Mouse (Mus musculus) liver, embryonic 16.5 days (tissue): ENCODE measurements around the gene Tmem53. TPM values are rescaled to one million over a fixed set of nuclear protein-coding genes. Genes with fewer than 3 reads are reported as not detected.
A peak's percentile ranks its signal among the peaks of the same experiment; 100 is the strongest.

Experiments
- ATAC-seq: fragments of 200-750 bp; cut with Nextera tagmentation; 2 replicates; pipeline ENCODE4 v1.8.0; 2017; ENCODE audit warnings: low read depth, mild to moderate bottlenecking, moderate number of reproducible peaks, moderate library complexity
- H3K27ac ChIP-seq: fragments of 300-500 bp; sonication (generic); 2 replicates; pipeline ENCODE4 v1.5.1; 2014; ENCODE audit warnings: mild to moderate bottlenecking, low read length
- H3K27me3 ChIP-seq: fragments of 300-500 bp; sonication (generic); 2 replicates; pipeline ENCODE4 v1.6.1; 2014; ENCODE audit warnings: low read depth, low read length, mixed read lengths; ENCODE audit not compliant: control insufficient read depth, insufficient read depth
- H3K36me3 ChIP-seq: fragments of 300-500 bp; sonication (generic); 2 replicates; pipeline ENCODE4 v1.6.1; 2014; ENCODE audit warnings: mild to moderate bottlenecking; ENCODE audit not compliant: control insufficient read depth, insufficient read depth
- H3K4me1 ChIP-seq: fragments of 300-500 bp; sonication (generic); 2 replicates; pipeline ENCODE4 v1.6.1; 2014; ENCODE audit warnings: low read depth, low read length, mixed read lengths; ENCODE audit not compliant: control insufficient read depth
- H3K4me2 ChIP-seq: fragments of 300-500 bp; sonication (generic); 2 replicates; pipeline ENCODE4 v1.6.1; 2014; ENCODE audit warnings: low read depth, low read length, mixed read lengths
- H3K4me3 ChIP-seq: fragments of 300-500 bp; sonication (generic); 2 replicates; pipeline ENCODE4 v1.5.1; 2014; ENCODE audit warnings: low read depth, mild to moderate bottlenecking, low read length
- H3K9ac ChIP-seq: fragments of 300-500 bp; sonication (generic); 2 replicates; pipeline ENCODE4 v1.6.1; 2014; ENCODE audit warnings: low read depth, low read length
- H3K9me3 ChIP-seq: fragments of 300-500 bp; sonication (generic); replicated peaks from 2 replicates; pipeline ENCODE4 v1.6.1; 2016; ENCODE audit warnings: low read length; ENCODE audit not compliant: control insufficient read depth
- WGBS: fragments of 180-500 bp; shearing (Covaris S2); extraction: QIAGEN DNeasy Blood & Tissue Kit; methylation state at CpG from one replicate; pipeline ENCODE4 v1.1.7; 2014; ENCODE audit not compliant: insufficient replicate concordance; 5-methylcytosine and 5-hydroxymethylcytosine counted together
- polyA plus RNA-seq: library from polyadenylated mRNA; unstranded; fragments of >200 nt; fragmentation: Nextera tagmentation; extraction: Ambion mirVana; gene quantifications from 2 replicates; pipeline ENCODE4 v1.2.1, GENCODE M21; 2015

Tmem53 gene
- polyA plus RNA-seq, 1 experiment from 2014 or later, result 10.9 TPM

DNA sequence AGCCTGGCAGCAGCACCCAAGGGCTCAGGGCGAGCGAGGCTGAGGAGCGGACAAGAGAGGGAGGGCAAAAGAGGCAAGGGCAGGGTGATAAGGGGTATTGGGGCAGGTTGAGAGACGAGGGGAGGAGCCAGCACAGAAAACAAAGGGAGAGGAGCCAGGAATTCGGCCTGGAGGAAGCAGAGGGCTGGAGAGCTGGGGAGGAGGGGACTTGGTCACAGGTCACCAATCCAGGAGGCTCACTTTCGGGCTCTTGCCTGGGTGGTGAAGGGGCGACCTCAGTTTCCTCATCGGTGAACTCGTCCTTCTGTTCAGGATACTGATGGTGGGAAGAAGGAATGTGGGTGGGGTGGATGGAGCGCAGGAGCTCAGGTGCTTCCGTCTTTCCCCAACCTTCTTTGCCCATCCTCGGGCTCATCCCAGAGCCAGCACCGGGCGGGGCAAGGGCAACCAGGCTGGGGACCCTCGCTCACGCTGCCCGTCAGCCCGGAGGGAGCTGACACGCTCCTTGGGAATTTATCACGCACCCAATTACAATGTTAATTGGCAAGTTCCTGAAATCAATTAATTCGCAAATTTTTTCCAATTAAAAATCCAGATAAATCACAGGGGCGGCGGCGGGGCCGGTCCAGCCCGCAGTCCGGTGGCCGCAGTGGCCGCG, 52.0 kb downstream of the Tmem53 start:
- no peak overlapping the region for H3K27ac ChIP-seq
- H3K9ac ChIP-seq, result no peak overlapping the region
- WGBS, result 48% methylated on average over 29 of the region's 30 CpGs
- H3K4me3 ChIP-seq, result peak overlapping the region; percentile 44
- H3K9me3 ChIP-seq, result no peaks in the 10 kb centered on the region
- H3K4me1 ChIP-seq, result no peaks in the 10 kb centered on the region; the same call in 1 of the 2 replicates
- no peak for ATAC-seq
- peaks cover 43% of the 10 kb centered on the region for H3K27me3 ChIP-seq
- no peaks in the 10 kb centered on the region for H3K36me3 ChIP-seq
- peak overlapping the region; percentile 48 for H3K4me2 ChIP-seq

DNA sequence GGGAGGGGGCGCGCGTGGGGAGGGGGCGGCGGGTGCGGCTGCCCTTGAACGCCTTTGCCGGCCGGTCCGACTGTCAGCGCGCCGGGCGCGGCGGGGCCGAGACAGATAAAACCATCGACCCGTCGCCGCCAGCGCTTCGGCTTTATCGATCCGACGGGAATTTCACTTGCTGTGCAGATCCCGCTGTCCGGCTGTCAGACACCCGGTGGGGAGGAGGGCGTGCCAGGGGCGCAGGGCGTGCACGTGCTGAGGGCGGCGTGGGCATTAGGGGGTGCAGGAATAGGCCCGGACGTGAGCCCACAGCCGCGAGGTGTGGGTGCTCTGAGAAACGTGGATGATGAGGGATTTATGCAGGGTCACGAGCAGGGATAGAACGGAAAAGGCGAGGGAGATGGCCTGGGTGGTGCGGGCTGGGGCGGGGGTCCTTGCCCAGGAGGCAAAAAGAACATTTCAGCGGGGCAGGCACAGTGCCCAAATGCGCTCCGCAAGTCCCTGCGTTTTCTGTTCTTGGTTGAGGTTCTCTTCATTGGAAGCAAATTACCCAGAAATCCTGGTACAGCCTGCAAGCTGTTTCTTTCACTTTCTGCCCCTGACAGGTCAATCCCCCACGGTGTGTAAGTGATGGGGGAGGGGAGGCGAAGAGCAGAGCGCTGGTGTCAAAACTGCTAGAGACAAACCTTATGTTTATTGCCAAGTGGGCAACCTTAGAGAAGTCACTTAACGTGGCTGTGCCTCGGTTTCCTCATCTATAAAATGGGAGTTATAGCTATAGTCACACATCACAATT, 52.7 kb downstream of the Tmem53 start:
- Histone ChIP-seq H3K27ac (no peak overlapping the region), H3K4me3 (peak overlapping the region; percentile 44), H3K4me1 (no peaks in the 10 kb centered on the region; the same call in 1 of the 2 replicates), H3K9ac (no peak overlapping the region), H3K27me3 (peaks cover 43% of the 10 kb centered on the region), H3K9me3 (no peaks in the 10 kb centered on the region; the same call in 1 of the 2 replicates), H3K36me3 (no peaks in the 10 kb centered on the region), H3K4me2 (peak overlapping the region; percentile 48)
- 0 out of 2 replicates have a peak, but pooled peaks have one; percentile 24 for ATAC-seq
- 39% methylated on average over 54 of the region's 54 CpGs for WGBS

DNA sequence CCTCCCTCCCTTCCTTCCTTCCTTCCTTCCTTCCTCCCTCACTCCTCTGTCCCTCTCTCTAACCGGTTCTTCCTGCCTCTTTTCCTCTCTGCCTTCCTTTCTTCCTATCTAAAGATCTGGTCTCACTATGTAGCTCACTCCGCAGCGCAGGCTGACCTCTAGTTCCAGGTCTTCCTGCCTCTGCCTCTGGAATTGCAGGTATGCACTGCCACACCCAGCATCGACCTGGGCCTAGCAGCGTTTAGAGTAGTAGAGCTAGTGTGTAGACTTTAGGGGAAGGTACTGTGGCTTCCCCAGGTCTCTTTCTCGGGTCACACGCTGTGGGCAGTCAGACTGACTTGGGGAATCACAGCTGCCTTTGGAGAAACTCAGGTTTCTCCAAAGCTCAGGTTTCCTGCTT, 53.7 kb downstream of the Tmem53 start:
- ATAC-seq, result no peak
- no peaks in the 10 kb centered on the region; the same call in 1 of the 2 replicates for H3K9me3 ChIP-seq
- no peak overlapping the region for H3K4me2 ChIP-seq
- no peak overlapping the region for H3K9ac ChIP-seq
- no peaks in the 10 kb centered on the region; the same call in 1 of the 2 replicates for H3K4me1 ChIP-seq
- no peak overlapping the region for H3K4me3 ChIP-seq
- H3K27me3 ChIP-seq, result peaks cover 43% of the 10 kb centered on the region
- H3K27ac ChIP-seq, result no peak overlapping the region
- WGBS, result 62% methylated on average over 6 of the region's 7 CpGs
- H3K36me3 ChIP-seq, result no peaks in the 10 kb centered on the region

DNA sequence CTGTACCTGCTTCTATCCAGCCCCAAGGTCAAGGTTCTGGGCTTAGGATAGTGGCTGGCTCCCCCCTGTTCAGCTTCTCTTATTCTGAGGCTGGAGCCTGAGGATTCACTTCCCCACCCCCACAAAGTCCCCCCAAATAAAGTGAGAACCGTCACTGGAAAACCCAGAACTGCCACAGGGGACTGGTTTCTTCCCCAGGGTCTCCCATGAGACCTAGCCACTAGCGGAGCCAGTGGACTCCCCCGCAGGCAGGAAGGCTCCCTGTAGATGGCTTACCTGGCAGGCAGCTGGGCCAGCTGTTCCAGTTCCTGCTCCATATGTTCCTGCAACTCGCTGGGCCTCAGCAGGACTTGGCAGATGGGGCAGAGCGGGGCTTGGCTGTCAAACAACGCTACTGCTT, 55.5 kb downstream of the Tmem53 start:
- H3K9ac ChIP-seq, result no peak overlapping the region
- no peaks in the 10 kb centered on the region for H3K36me3 ChIP-seq
- peaks cover 18% of the 10 kb centered on the region for H3K4me1 ChIP-seq
- H3K27ac ChIP-seq, result no peak overlapping the region
- peaks cover 36% of the 10 kb centered on the region for H3K27me3 ChIP-seq
- no peaks in the 10 kb centered on the region; the same call in 1 of the 2 replicates for H3K9me3 ChIP-seq
- no peak overlapping the region for H3K4me3 ChIP-seq
- H3K4me2 ChIP-seq, result no peak overlapping the region
- no peak for ATAC-seq
- 67% methylated on average over 6 of the region's 6 CpGs for WGBS

DNA sequence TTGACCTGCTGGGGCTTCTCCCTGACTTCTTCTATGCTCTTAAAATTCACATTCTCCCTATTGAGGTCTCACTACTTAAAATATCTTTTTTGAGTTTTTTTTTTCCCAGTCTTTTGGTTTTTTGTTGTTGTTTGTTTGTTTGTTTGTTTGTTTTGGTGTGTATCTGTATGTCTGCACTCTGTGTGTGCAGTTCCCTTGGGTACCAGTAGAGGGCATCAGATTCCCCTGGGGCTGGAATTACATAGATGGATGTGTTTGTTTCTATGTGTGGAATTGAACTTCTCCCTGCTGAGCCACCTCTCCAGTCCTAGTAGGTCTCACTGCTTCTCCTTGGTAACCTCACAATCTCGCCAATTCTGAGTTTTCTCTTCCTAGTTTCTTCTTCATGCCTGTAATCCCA, 57.7 kb downstream of the Tmem53 start:
- Histone ChIP-seq H3K36me3 (no peaks in the 10 kb centered on the region), H3K27me3 (peaks cover 16% of the 10 kb centered on the region), H3K4me3 (no peak overlapping the region), H3K27ac (no peak overlapping the region), H3K4me1 (peaks cover 30% of the 10 kb centered on the region), H3K9me3 (no peaks in the 10 kb centered on the region; the same call in 1 of the 2 replicates), H3K9ac (no peak overlapping the region), H3K4me2 (no peak overlapping the region)
- WGBS, result 74% methylated on average over 1 of the region's 1 CpGs
- no peak for ATAC-seq

DNA sequence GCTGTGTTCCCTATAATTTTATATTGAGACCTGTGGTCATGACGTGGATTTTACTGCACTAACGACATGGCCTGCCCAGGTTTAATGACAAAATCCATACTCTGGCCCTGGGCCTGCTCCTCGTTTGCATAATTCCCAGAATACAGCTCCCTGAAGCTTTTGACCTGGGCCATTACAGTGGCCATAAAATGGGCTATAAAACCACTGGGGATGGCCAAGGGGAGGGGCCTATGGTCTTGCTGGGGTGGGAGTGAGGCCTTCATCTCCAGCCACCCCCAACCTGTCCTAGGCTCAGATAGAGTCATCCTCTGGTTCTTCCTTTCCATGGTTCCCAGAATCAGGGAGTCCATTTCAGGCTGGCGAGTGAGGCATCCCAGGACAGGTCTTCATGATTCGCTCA, 60.1 kb downstream of the Tmem53 start:
- Histone ChIP-seq H3K4me1 (peaks cover 30% of the 10 kb centered on the region), H3K9ac (peak overlapping the region; percentile 59), H3K27me3 (peaks cover 13% of the 10 kb centered on the region), H3K4me2 (peak overlapping the region; percentile 64), H3K36me3 (no peaks in the 10 kb centered on the region), H3K27ac (peak overlapping the region; percentile 97), H3K4me3 (peak overlapping the region; percentile 61), H3K9me3 (no peaks in the 10 kb centered on the region; the same call in 1 of the 2 replicates)
- 48% methylated on average over 5 of the region's 5 CpGs for WGBS
- no peak for ATAC-seq

DNA sequence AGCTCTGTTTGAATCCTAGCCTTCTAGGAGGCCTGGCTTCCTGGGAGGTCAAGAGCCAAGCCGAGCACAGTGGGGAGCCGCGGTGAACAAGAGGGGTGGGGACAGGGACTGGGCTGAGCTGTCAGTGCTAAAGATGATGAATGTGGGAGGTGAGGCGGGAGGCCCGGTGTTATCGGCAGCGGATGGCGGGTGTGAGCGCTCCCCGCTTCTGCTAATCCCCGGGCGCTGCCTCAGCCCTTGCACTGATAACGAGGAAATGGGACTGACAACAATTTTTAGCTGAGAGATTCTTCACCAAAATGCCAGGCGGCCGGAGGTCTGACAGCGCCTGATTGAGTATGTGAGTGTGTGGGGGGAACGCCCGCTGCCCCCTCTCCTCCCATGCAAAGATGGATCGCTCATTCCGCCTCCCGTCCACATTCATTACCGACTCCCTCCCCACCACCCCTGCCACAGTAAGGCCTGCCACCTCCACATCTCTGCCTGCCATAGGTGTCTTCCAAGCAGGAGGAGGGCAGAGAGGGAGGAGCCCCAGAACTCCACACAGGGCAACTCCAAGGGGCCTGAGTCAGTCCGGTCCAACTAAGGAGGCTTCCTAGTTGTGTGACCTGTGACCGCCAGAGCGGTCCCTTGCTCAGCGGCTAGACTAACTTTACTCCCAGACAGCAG, 60.8 kb downstream of the Tmem53 start:
- ATAC-seq, result peak; percentile 98
- H3K4me1 ChIP-seq, result peaks cover 30% of the 10 kb centered on the region

DNA sequence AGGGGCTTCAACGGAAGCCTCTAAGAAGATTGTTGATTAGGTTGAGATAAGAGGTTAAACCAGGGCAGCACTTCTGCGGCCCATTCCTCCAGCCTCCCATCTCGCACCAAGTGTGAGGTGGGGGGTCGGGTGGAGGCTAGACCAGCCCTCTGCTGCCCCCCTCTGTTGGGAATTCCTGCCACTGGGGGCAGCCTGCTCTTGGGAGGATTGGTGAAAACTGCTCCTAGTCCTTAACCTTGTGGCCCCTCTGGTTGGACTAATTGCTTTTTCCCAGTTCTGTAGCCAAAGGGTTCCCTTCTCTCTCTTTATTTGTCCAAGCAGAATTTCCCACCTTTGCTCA, 61.3 kb downstream of the Tmem53 start:
- H3K27me3 ChIP-seq, result peaks cover 24% of the 10 kb centered on the region
- no peaks in the 10 kb centered on the region for H3K36me3 ChIP-seq
- H3K27ac ChIP-seq, result peak overlapping the region; percentile 97
- peak overlapping the region; percentile 61 for H3K4me3 ChIP-seq
- peak overlapping the region; percentile 59 for H3K9ac ChIP-seq
- peaks cover 30% of the 10 kb centered on the region for H3K4me1 ChIP-seq
- 10% methylated on average over 4 of the region's 4 CpGs for WGBS
- H3K4me2 ChIP-seq, result peak overlapping the region; percentile 64
- ATAC-seq, result peak; percentile 22
- H3K9me3 ChIP-seq, result no peaks in the 10 kb centered on the region; the same call in 1 of the 2 replicates

More for the DNA sequence above, 60.8 kb downstream of the Tmem53 start:
- Histone ChIP-seq H3K9me3 (no peaks in the 10 kb centered on the region; the same call in 1 of the 2 replicates), H3K4me3 (peak overlapping the region; percentile 61), H3K36me3 (no peaks in the 10 kb centered on the region), H3K9ac (peak overlapping the region; percentile 59), H3K27me3 (peaks cover 20% of the 10 kb centered on the region), H3K4me2 (peak overlapping the region; percentile 64), H3K27ac (peak overlapping the region; percentile 97)
- WGBS, result 11% methylated on average over 26 of the region's 26 CpGs
